Mouse (Mus musculus) testis, adult 2 months (tissue): ENCODE data around the gene Plcb2. TPM values are rescaled to one million over a fixed set of nuclear protein-coding genes. Genes with fewer than 3 reads are reported as not detected.

Source experiments
- H3K27ac ChIP-seq: fragments of 200-500 bp; 2 replicates; pipeline ENCODE4 v1.5.1; 2012; ENCODE audit warnings: low read depth, low read length; ENCODE audit not compliant: control insufficient read depth, insufficient read depth
- H3K27me3 ChIP-seq: fragments of 200-500 bp; 2 replicates; pipeline ENCODE4 v1.6.1; 2012; ENCODE audit warnings: mild to moderate bottlenecking, low read length, moderate library complexity; ENCODE audit not compliant: control insufficient read depth, insufficient read depth
- H3K36me3 ChIP-seq: fragments of 200-500 bp; 2 replicates; pipeline ENCODE4 v1.6.1; 2012; ENCODE audit warnings: mild to moderate bottlenecking, low read length; ENCODE audit not compliant: control insufficient read depth, insufficient read depth
- H3K4me1 ChIP-seq: fragments of 200-500 bp; 2 replicates; pipeline ENCODE4 v1.6.1; 2012; ENCODE audit warnings: low read length; ENCODE audit not compliant: control insufficient read depth, insufficient read depth
- H3K4me3 ChIP-seq: fragments of 200-500 bp; 2 replicates; pipeline ENCODE4 v1.5.1; 2012; ENCODE audit warnings: low read depth, mild to moderate bottlenecking, low read length, moderate library complexity, mixed read lengths; ENCODE audit not compliant: control insufficient read depth
- CTCF ChIP-seq: fragments of 200-500 bp; IDR thresholded peaks from 2 replicates; pipeline ENCODE4 v1.5.1; 2012; ENCODE audit warnings: low read depth, mild to moderate bottlenecking, inconsistent platforms, low read length, moderate library complexity; ENCODE audit not compliant: control insufficient read depth, insufficient read depth, insufficient replicate concordance
- POLR2A ChIP-seq: fragments of 200-500 bp; IDR thresholded peaks from 2 replicates; pipeline ENCODE4 v1.6.1; 2012; ENCODE audit warnings: low read depth, mild to moderate bottlenecking, inconsistent platforms, low read length, moderate library complexity; ENCODE audit not compliant: control insufficient read depth
- polyA plus RNA-seq: library from polyadenylated mRNA; depleted of rRNA; stranded (reverse); fragments of >200 nt; gene quantifications from 2 replicates; pipeline ENCODE4 v1.2.3, GENCODE M21; 2012

The Plcb2 gene
- polyA plus RNA-seq, 1 experiment = 17.9 TPM

DNA sequence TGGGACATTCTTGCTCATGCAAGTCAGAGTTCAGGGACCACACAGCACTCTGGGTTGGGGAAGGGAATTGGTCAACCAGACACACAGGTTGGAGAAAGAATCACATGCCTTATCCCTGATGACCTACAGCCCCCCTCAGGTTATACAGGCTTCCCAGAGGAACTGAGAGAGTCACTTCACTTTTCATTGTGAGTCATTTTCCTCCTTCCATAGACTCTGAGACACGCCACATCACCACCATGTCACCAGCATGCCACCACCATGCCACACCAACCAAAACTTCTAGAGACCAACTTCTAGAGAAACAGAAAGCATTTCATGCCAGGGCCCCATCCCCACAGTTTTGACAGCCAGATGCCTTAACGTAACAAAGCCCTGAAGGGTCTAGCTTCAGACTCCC lies 1.4 kb downstream of the Plcb2 start:
- no peak overlapping the region for H3K4me3 ChIP-seq
- no peak overlapping the region for H3K27ac ChIP-seq
- no peaks in the 10 kb centered on the region for H3K27me3 ChIP-seq

DNA sequence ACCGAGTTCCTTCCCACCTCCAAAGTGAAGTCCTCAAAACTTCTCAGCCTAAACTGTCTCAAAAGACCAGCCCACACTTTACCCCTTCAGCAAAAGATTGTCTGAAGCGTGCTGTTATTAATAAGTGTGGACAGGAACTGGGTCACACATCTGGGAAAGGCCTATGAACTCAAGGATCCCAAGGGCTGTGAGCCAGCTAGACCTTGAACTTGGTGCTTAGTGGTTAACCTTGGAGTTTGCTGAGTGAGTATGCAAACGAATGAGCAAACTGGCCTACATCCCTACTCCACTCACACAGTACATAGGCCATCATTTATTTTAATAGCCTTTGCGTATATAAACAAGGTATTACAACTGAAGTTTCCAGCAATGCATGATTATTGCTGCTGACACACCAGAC lies 2.7 kb downstream of the Plcb2 start:
- TF ChIP-seq POLR2A = no peak
- TF ChIP-seq CTCF = no peak
- H3K36me3 ChIP-seq = no peaks in the 10 kb centered on the region
- H3K27me3 ChIP-seq = no peaks in the 10 kb centered on the region
- no peak overlapping the region for H3K27ac ChIP-seq
- H3K4me3 ChIP-seq = no peak overlapping the region
- peaks cover 16% of the 10 kb centered on the region for H3K4me1 ChIP-seq

More for the DNA sequence above, 1.4 kb downstream of the Plcb2 start:
- Histone ChIP-seq H3K36me3 (no peaks in the 10 kb centered on the region), H3K4me1 (peaks cover 18% of the 10 kb centered on the region)
- TF ChIP-seq POLR2A (no peak), CTCF (no peak)

DNA sequence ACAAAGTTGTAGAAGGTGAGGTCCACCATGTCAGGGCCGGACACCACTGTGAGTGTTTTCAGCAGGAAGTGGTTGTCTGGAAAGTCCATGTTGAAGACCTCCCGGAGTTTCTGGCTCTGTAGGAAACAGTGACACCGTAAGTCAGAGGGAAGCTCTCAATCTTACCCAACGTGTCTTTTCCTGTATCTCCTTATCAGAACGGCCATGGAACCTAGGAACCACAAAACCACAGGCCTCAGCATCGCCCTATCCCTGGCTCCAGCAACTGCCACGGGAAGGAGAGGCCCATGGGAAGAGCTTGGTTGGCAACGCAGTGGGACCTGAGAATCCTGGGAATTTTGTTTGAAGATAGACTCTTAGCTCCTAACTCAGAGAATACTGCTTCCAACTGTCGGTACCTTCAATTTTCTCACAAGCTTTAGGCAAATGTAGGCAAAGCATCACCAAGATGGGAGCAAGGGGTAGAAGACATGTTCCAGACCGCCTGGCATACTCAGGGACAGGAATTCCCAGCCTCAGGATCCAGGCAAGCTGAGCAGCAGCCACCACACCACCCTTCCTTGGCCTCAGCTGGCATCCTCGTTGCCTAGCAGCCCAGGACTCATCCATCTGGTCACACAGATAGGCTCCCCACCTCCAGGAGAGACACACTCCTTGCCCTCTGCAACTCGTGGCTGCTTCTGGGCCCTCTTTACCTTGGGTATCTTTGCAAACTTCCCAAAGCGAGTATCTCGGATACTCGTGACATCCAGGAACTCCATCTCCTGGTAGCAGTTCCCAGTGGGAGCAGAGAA lies 4.3 kb downstream of the Plcb2 start:
- no peak for TF ChIP-seq POLR2A
- TF ChIP-seq CTCF = no peak
- Histone ChIP-seq H3K4me3 (no peak overlapping the region), H3K27me3 (no peaks in the 10 kb centered on the region)

DNA sequence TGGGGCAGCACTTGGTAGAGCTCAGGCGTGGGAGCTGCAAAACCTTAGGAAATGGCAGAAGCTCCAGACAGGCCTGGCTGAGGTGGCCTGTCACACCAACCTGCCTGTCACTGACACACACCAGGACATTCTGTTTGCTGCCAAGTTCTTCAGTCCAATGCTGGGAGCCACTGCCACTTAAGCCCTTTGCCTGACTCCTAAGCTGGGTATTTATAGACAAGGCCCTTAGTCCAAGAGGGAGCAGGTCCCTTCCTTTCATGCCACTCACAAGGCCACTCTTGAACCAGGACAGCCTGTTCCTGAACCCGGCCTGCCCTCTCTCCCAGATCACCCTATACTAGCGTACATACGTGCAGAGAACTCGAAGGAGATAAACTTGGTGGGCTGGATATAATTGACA lies 11.6 kb downstream of the Plcb2 start:
- Histone ChIP-seq H3K27ac (no peak overlapping the region), H3K27me3 (no peaks in the 10 kb centered on the region), H3K4me1 (peaks cover 7% of the 10 kb centered on the region), H3K4me3 (no peak overlapping the region), H3K36me3 (no peaks in the 10 kb centered on the region)
- TF ChIP-seq CTCF (no peak), POLR2A (no peak)

More for the DNA sequence above, 4.3 kb downstream of the Plcb2 start:
- no peak overlapping the region for H3K27ac ChIP-seq
- H3K36me3 ChIP-seq = no peaks in the 10 kb centered on the region
- peaks cover 13% of the 10 kb centered on the region for H3K4me1 ChIP-seq

DNA sequence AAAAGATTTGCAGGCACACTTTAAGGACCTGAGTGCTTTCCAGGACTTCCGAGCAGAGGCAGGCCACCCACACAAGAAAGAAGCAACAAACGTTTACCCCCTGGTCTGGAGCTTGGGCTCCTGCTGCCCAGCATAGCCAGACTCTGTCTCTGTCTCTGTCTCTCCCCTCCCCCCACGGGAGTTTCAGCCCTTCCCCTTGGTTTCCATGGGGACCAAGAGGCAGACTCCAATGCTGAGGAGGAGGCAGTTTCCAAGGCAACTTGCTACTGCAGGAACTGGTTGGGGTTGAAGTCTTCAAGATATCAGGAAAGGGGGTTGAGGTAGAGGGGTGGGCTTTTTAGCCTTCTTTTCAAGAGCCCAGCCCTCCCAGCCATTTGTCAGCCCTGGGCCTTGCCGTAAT lies 14.0 kb downstream of the Plcb2 start:
- TF ChIP-seq POLR2A (no peak; the same call in 1 of the 2 replicates), CTCF (no peak)
- Histone ChIP-seq H3K27me3 (no peaks in the 10 kb centered on the region), H3K4me3 (no peak overlapping the region), H3K4me1 (peaks cover 20% of the 10 kb centered on the region), H3K36me3 (no peaks in the 10 kb centered on the region), H3K27ac (no peak overlapping the region)

DNA sequence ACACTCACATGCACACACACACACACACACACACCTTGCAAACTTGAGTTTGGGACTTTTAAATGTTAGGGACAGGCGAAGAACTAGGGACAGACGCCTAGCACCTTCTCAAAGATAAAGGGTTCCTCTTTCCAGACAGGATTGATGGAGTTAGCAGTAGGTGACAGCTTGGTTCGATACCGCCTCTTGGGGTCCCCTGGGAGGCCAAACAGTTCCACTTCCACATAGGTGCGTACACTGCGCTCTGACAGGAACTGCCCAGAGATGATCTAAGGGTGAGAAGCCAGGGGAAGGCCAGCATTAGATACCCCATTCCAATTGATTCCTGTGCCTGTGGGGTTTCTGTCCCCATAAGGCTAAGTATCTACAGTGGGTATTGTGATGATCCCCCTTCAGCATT lies 14.6 kb downstream of the Plcb2 start:
- Histone ChIP-seq H3K4me3 (no peak overlapping the region), H3K36me3 (no peaks in the 10 kb centered on the region), H3K27ac (no peak overlapping the region), H3K27me3 (no peaks in the 10 kb centered on the region), H3K4me1 (peaks cover 20% of the 10 kb centered on the region)
- no peak for TF ChIP-seq CTCF
- TF ChIP-seq POLR2A = no peak

DNA sequence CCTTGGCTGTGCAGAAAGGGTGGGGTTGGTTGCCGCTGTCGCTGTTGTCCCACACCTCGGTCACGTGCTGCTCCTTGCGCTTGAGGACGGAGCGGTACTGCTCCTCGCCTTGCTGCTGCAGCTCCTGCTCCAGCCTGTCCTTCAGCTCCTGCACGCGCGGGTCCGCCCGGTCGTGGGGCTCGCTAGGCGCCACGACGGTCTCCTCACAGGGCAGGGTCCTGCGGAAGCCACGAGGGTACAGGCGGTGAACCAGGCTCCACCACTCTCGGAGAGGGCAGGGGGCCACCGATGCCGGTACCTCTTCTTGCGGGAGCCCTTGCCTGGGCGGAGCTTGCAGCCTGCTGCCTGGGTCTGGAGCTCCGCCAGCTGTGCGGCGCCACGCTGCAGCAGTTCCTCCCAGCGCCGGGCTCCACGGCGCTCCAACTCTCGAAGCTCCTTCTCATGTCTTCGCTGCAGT lies 17.2 kb downstream of the Plcb2 start:
- Histone ChIP-seq H3K36me3 (no peaks in the 10 kb centered on the region), H3K4me1 (peaks cover 20% of the 10 kb centered on the region), H3K27ac (no peak overlapping the region), H3K4me3 (peak overlapping the region; percentile 79), H3K27me3 (no peaks in the 10 kb centered on the region)
- TF ChIP-seq POLR2A (no peak), CTCF (no peak)
